Mouse (Mus musculus) liver, embryonic 14.5 days (tissue): ENCODE results near the gene Gpr19.

Source experiments
- CTCF ChIP-seq: IDR thresholded peaks from 2 replicates; pipeline ENCODE4 v1.5.1; 2016; ENCODE audit warnings: antibody characterized with exemption, low read depth, control low read depth
- EP300 ChIP-seq: IDR thresholded peaks from 2 replicates; pipeline ENCODE4 v1.6.1; 2016; ENCODE audit warnings: antibody characterized with exemption, low read depth

DNA sequence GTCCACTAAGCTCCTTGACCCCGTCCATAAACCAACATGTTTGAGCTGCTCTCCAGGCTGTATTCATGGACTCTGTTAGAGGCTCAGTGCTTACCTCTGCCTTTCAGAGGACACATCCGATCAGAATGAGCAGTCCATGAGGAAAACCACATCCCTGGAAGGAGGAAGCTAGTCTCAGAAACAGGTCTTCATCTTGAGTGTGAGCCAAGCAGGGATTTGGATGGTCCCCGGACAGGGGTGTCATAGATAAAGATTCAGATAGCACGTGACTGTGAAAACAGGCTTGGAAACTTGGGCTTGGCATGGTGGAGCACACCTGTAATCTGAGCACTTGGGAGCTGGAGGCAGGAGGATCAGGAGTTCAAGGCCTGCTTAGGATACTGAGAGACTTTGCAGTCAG, 31.5 kb upstream of the Gpr19 start:
- TF ChIP-seq EP300: no peak
- no peak for TF ChIP-seq CTCF
